Mouse (Mus musculus): Measurements from ENCODE around the gene D130043K22Rik.
"Not testable (repeated sequence)": the region's sequence is repeated elsewhere in the genome, so short reads cannot be mapped to it uniquely, and the experiment has no call there.

D130043K22Rik gene

GRCm38 (mm10) chr13:24831353-24832130 lies 13.4 kb upstream of the D130043K22Rik start, which contains the start of the genes Acot13 and Tdp2:
Gene Acot13 (minus strand): TSS chr13:24831540.
Gene Tdp2 (plus strand): TSS chr13:24831679.
- peak; percentile 89 for DNase-seq (ENCODE audit: extremely low read depth, low read depth)

GRCm38 (mm10) chr13:24832131-24832810 lies 12.7 kb upstream of the D130043K22Rik start:
- no peak for DNase-seq (ENCODE audit: extremely low read depth, low read depth)

GRCm38 (mm10) chr13:24832811-24833155 lies 12.2 kb upstream of the D130043K22Rik start:
- no peak for DNase-seq (ENCODE audit: extremely low read depth, low read depth)

- not testable (repeated sequence) for DNase-seq (ENCODE audit: extremely low read depth, low read depth)
These were observed 7.2 kb upstream of the D130043K22Rik start for GRCm38 (mm10) chr13:24837765-24838164.

GRCm38 (mm10) chr13:24839831-24840230 lies 5.1 kb upstream of the D130043K22Rik start:
- DNase-seq (ENCODE audit: extremely low read depth, low read depth) = no peak

- no peak for DNase-seq (ENCODE audit: extremely low read depth, low read depth)
These were observed 3.2 kb upstream of the D130043K22Rik start for GRCm38 (mm10) chr13:24841702-24842101.

GRCm38 (mm10) chr13:24849318-24849717 lies 4.4 kb downstream of the D130043K22Rik start:
- no peak for DNase-seq (ENCODE audit: extremely low read depth, low read depth)

- DNase-seq (ENCODE audit: extremely low read depth, low read depth) = no peak
These were observed 7.1 kb downstream of the D130043K22Rik start for GRCm38 (mm10) chr13:24851989-24852388.

- DNase-seq (ENCODE audit: extremely low read depth, low read depth) = no peak
These were observed 7.6 kb downstream of the D130043K22Rik start for GRCm38 (mm10) chr13:24852570-24852969.

- DNase-seq (ENCODE audit: extremely low read depth, low read depth) = no peak
These were observed 14.2 kb downstream of the D130043K22Rik start for GRCm38 (mm10) chr13:24859115-24859514.

- no peak for DNase-seq (ENCODE audit: extremely low read depth, low read depth)
These were observed 16.1 kb downstream of the D130043K22Rik start for GRCm38 (mm10) chr13:24861084-24861483.

GRCm38 (mm10) chr13:24862021-24862420 lies 17.1 kb downstream of the D130043K22Rik start:
- no peak for DNase-seq (ENCODE audit: extremely low read depth, low read depth)

GRCm38 (mm10) chr13:24862520-24862919 lies 17.6 kb downstream of the D130043K22Rik start:
- DNase-seq (ENCODE audit: extremely low read depth, low read depth) = peak; percentile 36

- no peak for DNase-seq (ENCODE audit: extremely low read depth, low read depth)
These were observed 21.8 kb downstream of the D130043K22Rik start for GRCm38 (mm10) chr13:24866430-24867402.

- no peak for DNase-seq (ENCODE audit: extremely low read depth, low read depth)
These were observed 22.9 kb downstream of the D130043K22Rik start for GRCm38 (mm10) chr13:24867789-24868188.

GRCm38 (mm10) chr13:24868233-24868632 lies 23.3 kb downstream of the D130043K22Rik start:
- DNase-seq (ENCODE audit: extremely low read depth, low read depth) = no peak

GRCm38 (mm10) chr13:24879359-24880040 lies 34.6 kb downstream of the D130043K22Rik start:
- no peak for DNase-seq (ENCODE audit: extremely low read depth, low read depth)

GRCm38 (mm10) chr13:24880208-24880607 lies 35.3 kb downstream of the D130043K22Rik start:
- DNase-seq (ENCODE audit: extremely low read depth, low read depth) = no peak

GRCm38 (mm10) chr13:24880704-24881103 lies 35.8 kb downstream of the D130043K22Rik start:
- no peak for DNase-seq (ENCODE audit: extremely low read depth, low read depth)

GRCm38 (mm10) chr13:24882411-24882810 lies 37.5 kb downstream of the D130043K22Rik start:
- no peak for DNase-seq (ENCODE audit: extremely low read depth, low read depth)

- no peak for DNase-seq (ENCODE audit: extremely low read depth, low read depth)
These were observed 44.6 kb downstream of the D130043K22Rik start for GRCm38 (mm10) chr13:24889554-24889953.
